Comparison of ENCODE assay signal across 16 mouse cellular contexts in genomic region chr2:7534195-7534594, GRCm38 (mm10).
"Had no signal": no experiment of that assay in that cellular context is flagged by ENCODE, and none has a peak within 500 bp of the region (broad histone marks: within the 10 kb centered on the region; RNA-seq: fewer than 3 reads in every experiment).

No protein-coding gene starts in this region.

- DNase-seq: lung, adult 18-20 months; midbrain, embryonic 14.5 days; retina, postnatal 1 day; right cerebral cortex, adult 18-20 months; right cerebral cortex, postnatal 25 days; right cerebral cortex, postnatal 4 days; spleen, adult 18-20 months; thymus, adult 18-20 months; thymus, postnatal 14 days; thymus, postnatal 36 days had no signal

- H3K27me3 ChIP-seq: liver, embryonic 12.5 days; midbrain, embryonic 12.5 days; neural tube, embryonic 12.5 days had no signal

- H3K9ac ChIP-seq: liver, embryonic 12.5 days; liver, embryonic 14.5 days; midbrain, embryonic 12.5 days; neural tube, embryonic 12.5 days had no signal

- H3K9me3 ChIP-seq: liver, embryonic 12.5 days; midbrain, embryonic 12.5 days; neural tube, embryonic 12.5 days had no signal

- H3K27ac ChIP-seq: liver, embryonic 12.5 days; liver, embryonic 14.5 days; midbrain, embryonic 10.5 days; midbrain, embryonic 12.5 days; neural tube, embryonic 12.5 days had no signal

- H3K4me2 ChIP-seq: liver, embryonic 12.5 days; midbrain, embryonic 12.5 days; neural tube, embryonic 12.5 days had no signal

- H3K4me3 ChIP-seq: liver, embryonic 12.5 days; midbrain, embryonic 10.5 days; midbrain, embryonic 12.5 days; neural tube, embryonic 12.5 days had no signal

- ATAC-seq: liver, embryonic 12.5 days; midbrain, embryonic 16.5 days had no signal

- H3K4me1 ChIP-seq: liver, embryonic 12.5 days had no signal

- H3K36me3 ChIP-seq: liver, embryonic 12.5 days; midbrain, embryonic 10.5 days; midbrain, embryonic 12.5 days; neural tube, embryonic 12.5 days had no signal
